Mouse (Mus musculus): ENCODE measurements around the gene Ooep. TPM values are rescaled to one million over a fixed set of nuclear protein-coding genes. Genes with fewer than 3 reads are reported as not detected.
"Not testable (repeated sequence)": the region's sequence is repeated elsewhere in the genome, so short reads cannot be mapped to it uniquely, and the experiment has no call there.

Ooep gene
- total RNA-seq, 2 experiments from 2014 or later: 0.21 to 0.29 TPM

DNA sequence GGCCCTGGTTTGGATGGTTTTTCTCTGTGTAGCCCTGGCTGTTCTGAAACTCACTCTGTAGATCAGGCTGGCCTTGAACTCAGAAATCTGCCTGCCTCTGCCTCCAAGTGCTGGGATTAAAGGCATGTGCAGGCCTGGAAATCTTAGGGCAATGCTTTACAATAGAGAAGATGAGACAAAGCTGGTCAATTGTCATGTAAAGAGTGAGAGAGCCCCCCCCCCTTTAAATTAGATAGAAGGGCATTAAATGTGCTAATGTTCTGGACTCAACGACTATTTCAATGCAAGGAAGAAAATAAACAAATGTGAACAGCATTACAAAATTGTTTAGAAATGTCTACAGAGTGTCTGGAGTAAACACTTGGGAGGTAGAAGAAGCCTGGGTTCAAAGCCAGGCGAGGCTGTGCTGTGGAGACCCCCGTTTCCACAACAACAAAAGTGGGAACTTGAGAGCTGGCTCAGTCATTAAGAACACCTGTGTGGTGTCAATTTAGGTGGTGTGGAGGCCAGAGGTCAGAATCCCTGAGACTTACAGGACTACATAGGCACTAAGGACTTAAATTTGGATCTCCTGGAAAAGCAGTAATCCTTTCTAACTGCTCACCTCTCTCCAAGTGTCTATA is 9.7 kb downstream of the Ooep start:
- DNase-seq (ENCODE audit: low spot score in 2 of 2): no peak

DNA sequence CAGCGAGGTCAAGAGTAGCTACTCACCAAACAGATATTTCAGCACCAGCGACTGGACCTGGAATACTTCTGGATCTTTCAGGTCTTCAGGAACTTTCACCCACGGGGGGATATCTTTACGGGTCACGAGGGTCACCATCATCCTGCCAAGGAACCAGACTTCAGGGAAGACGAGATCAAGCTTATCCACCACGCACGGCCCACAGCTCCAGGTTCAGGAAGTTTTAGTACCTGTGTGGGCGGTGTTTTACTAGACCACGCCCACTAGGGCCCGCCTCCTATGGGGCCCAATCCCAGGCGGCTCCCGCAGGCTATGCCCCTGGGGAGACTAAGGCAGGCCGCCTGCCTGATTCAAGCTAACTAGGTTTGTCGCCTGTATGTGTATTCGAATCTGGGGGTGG is 10.6 kb downstream of the Ooep start, which contains the start of gene Dppa5a:
TSS of gene Dppa5a (minus strand) at position 219 of the 400 bp plus-strand sequence.
- DNase-seq (ENCODE audit: low spot score in 2 of 2): not testable (repeated sequence)

DNA sequence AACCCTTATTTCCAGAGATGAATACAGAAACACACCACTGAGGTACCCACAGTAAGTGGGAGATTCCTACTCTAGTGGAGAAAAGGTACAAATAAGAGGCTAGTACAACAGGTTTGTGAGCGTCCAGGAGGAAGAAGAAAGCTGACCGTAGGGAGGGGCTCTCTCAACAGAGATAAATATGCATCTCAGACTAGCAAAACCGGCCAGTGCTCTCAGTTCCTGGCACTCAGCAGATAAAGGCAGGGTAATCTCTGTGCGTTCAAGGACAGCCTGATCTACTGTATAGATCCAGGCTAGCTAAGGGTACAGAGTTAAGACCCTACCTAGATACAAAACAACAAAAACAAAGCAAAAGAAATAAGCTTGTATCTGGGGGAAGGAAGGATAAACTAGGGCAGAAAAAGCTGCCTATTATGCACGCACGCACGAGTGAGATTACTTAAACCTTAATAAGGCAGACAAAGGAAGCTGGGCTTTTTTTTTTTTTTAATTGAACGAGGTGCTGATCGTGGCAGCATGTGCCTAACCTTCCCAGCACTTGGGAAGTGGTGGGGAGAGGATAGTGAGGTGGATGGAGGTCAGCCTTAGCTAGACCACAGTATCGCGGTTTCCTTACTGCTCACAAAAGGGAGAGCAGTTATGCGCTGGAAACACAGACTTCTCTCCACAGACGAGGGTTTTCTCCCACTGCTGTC is 12.5 kb downstream of the Ooep start:
- no peak for DNase-seq (ENCODE audit: low spot score in 2 of 2)

GRCm38 (mm10) chr9:78364701-78365100 is 13.8 kb downstream of the Ooep start:
- DNase-seq (ENCODE audit: low spot score in 2 of 2): no peak

- DNase-seq (ENCODE audit: low spot score in 2 of 2): no peak
Observed at GRCm38 (mm10) chr9:78363374-78363773, 15.2 kb downstream of the Ooep start.

DNA sequence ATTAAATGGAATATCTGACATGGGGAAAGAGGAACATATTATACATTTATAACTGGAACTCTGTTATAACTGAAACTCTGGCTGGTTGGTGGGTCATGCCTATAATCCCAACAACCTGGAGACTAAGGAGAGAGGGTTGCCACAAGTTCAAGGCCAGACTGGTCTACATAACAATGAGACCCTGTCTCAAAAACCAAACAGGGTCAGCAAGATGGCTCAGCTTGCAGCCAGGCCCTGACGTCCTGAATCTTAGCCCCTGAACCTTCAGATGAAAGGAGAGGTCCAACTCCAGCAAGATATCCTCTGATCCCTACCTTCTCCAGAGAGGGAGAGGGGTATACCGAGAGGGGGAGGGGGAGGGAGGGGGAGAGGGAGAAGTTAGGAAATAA is 18.0 kb downstream of the Ooep start:
- DNase-seq (ENCODE audit: low spot score in 2 of 2): no peak

DNA sequence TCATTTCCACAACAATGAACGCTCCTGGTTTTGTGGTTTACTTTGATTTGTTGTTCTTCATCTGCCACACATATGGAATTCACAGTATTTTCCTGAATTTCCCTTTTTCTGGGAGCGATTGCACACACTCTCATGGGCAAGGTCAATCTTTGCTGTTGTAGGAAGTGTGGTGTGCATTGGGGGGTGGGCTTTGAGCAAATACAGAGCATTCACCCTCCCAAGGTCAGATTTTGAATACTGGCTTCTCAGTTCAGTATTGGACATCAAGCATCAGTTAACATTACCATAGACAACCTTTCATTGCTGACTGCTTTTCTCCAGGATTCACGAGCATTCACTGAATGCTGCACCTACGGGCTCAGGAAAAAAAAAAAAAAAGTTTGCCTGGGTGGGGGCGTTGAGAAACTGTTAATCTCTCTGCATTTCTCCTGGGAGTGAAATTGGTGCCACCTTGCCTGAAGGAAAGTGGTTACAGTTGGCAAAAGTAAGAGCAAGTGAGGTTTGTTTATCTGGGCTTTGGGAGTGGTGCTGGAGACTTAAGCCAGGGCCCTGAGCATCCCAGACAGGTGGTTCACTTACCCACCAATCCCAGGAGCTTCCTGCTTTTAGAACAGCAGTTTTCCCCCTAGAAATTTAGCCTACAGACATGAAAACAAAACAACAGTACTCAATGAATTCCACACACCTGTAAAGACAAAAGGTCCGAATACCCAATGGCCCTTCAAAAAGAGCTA is 18.6 kb downstream of the Ooep start:
- no peak for DNase-seq (ENCODE audit: low spot score in 2 of 2)

- peak; percentile 17 to 46 for DNase-seq (ENCODE audit: low spot score in 2 of 2)
Observed at GRCm38 (mm10) chr9:78358053-78358452, 20.5 kb downstream of the Ooep start.

DNA sequence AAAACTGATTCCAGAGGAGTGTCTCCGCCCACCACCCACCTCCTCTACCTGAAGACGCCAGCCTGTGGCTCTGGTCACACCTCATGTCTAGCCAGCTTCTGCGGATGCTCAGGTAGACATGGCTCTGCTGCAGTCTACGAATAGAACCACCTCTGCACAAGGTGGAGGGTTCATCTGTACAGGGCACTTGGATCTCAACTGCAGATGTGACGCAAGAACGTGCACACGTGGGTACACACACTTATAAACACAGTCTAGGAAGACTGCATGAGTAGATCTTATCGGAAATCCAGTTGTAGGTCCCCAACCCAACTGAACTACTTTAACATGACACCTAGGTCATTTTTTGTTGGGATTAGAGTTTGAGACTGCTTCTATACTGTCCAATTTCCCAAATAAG is 22.9 kb downstream of the Ooep start, which contains the start of gene Gsta2:
TSS of gene Gsta2 (minus strand) at position 178 of the 400 bp plus-strand sequence.
- DNase-seq (ENCODE audit: low spot score in 2 of 2): no peak

DNA sequence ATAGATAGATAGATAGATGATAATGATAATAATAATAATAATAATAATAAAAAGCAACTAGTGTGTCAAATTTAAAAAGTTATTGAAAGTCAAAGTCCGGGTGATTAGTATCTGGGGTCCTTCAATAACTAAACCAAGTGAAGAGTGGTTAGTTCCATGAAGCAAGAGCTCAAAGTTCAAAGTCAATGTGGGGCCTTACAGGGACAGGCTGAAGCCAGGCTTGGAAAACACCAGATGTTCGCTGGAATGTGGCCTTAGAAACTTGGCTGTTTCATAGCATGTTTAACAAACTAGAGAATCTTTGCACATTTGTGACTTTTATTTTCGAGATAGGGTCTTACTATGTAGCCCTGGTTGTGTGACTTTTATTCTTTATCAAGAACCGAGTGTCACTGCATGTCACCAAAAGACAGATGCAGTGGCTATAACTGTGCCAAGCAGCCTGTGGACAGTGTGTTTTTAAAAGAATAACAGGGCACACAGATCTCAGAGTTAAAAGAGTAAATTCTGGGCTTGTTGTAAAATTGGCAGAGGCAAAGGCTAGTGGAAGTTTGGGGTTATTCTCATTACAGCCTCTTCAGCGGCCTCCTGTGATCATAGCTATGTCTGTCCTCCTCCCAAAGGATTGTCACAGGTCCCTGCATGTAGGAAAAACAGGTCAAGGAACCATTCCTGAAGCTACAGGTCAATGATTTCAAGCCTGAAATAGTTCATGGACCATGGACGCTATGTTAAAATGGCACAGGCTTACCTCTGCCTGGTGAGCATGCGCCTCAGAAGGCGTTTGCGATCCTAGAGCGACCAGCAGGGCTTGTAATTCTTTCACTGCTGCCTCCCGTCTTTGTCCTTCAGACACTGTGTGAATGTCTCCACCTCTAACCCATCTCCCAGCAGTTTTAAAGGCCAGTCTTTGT is 23.6 kb downstream of the Ooep start:
- no peak for DNase-seq (ENCODE audit: low spot score in 2 of 2)

DNA sequence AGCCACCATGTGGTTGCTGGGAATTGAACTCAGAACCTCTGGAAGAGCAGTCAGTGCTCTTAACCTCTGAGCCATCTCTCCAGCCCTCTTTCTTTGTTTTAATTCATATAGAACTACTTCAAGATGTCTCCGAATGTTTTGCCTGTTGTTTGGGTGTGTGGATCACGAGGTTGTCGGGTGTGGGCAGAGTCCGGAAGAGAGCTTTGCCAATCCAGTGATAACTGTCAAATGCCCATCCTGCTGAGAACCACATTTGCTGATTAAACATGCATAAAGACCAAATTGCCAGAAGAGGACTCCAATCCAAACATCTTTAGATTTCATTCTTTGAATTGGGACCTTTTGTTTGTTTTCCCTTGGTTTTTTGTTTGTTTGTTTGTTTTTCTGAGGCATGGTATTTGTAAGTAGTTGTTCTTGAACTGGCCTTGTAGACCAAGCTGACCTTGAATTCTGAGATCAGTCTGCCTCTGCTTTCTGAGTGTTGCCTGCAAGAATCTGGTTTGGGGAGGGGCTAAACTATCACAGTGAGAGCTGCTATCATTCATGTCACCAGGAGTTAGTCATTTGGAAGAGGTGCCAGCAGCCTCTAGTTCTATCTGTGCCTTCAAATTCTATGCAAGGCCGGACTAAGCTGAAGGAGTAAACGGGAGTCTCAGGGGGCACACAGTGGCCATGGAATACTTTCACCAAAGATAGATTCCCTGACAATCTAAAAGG is 26.9 kb downstream of the Ooep start:
- no peak for DNase-seq (ENCODE audit: low spot score in 2 of 2)

DNA sequence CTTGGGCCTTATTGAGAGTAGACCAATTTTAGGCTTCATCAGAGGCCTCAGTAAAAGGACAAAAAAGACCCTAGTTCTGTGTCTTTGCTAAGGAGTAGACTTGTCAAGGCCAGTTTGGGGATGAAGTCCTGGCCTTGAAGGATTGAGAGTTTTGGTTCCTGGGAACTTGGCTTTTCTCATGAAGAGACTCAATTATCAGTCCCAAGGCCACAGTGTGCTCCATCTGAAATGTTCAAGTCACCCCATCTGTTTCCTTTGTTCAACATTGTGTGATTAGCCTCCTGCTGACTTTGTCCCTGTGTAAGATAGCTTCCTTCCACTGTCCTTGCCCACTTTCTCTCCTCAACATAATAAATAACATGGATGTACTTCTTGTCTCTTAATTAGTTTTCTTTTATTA is 28.5 kb downstream of the Ooep start:
- DNase-seq (ENCODE audit: low spot score in 2 of 2): not testable (repeated sequence)

DNA sequence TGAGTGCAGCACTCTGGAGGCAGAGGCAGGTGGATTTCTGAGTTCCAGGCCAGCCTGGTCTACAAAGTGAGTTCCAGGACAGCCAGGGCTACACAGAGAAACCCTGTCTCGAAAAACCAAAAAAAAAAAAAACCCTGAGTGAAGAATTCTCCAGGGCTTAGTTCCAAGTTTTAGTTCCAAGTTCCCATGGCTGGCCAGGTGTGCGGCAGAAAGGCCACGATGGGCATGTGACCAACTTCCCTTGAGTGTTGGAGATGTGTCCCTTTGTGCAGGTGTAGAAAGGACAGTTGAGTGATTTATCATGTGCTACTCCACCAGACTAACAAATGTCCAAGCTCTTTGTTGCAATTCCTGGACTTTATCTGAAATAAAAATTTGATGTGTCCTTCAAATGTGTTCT is 29.4 kb downstream of the Ooep start:
- not testable (repeated sequence) for DNase-seq (ENCODE audit: low spot score in 2 of 2)

DNA sequence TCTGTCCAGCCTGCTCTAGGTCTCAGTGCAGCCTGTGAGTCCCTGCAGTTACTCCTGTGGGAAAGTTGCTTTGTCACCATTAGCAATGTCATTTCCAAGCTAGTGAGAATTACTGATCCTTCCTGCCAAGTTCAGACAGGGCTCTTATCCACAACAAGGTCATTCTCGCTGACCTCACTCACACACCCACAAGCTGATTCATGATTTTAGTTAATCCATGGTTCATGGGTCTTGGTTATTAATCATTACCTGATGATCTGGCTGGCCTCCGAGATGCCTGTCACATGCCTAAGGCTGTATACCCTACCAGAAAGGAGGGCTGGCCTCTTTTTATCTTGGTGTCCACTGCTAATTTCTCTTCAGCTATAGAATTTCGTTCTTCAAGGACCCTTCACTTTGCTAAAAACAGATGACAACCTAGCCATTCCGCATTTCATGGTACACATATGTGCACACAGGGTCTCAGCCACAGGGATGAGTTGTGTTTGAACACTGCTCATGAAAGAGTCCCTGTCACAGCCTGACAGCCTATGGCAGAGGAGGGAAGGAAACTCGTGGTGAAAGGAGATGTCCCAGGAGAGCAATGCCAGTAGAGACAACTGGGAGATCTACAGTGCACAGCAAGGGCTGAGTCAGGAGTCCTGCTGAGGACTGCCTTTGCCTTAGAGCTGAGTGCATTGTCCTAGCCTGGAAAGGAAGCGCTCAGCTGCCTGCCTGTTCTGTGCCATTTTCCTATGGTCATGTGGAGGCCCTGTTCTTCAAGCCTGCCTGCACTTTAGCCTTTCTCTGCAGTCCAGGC is 30.1 kb downstream of the Ooep start:
- DNase-seq (ENCODE audit: low spot score in 2 of 2): not testable (repeated sequence)

DNA sequence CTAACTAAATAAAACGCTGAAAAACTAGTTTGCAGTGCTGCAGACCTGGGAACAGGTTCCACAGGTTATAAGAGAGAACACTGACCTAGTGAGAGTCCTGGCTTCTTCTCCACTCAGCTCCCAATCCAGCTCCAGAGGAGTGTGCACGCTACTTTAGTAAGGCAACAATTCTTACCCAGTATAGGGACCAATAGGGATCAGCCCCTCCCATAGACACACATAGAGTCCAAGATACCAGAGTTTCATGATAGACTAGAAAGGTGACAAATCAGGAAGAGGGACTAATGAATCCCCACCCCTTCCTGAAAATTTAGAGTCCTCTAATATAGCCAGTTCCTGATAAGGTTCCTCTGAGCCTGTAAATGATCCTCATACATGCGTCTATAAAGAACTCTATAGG is 31.5 kb downstream of the Ooep start:
- no peak for DNase-seq (ENCODE audit: low spot score in 2 of 2)

DNA sequence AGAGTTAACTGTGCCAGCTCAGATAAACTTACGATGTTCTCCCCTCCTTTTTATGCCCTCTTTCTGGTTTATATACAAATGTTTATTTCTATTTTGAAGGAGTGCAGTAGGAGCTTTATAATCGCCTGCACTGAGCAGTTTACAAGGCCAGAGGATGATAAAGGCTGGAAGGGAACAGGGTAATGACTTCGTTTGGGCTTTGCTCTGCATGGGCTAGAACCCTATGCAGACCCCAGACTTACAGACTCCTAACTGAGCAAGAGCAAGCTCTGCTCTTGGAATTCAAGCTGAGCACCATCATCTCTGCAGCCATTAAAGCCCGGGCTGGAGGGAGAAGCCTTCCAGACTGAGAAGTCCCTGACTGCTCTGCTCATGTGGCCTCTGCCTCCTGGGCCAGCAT is 33.3 kb downstream of the Ooep start:
- DNase-seq (ENCODE audit: low spot score in 2 of 2): not testable (repeated sequence)

GRCm38 (mm10) chr9:78343055-78343454 is 35.5 kb downstream of the Ooep start:
- DNase-seq (ENCODE audit: low spot score in 2 of 2): not testable (repeated sequence)

DNA sequence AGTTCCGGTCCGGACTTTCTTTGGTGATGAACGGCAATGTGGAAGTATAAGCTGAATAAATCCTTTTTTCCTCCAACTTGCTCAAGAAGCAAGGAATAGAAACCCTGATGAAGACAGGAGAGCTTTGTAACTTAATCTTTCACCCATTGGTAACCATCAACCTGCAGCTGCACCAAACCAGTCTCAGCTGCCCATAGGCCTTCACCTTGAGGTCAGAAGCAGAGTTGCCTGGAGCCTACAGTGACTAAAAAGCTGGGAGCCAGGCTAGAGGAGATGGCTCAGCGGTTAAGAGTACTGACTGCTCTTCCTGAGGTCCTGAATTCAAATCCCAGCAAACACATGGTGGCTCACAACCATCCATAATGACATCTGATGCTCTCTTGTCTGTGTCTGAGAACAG is 36.0 kb downstream of the Ooep start:
- not testable (repeated sequence) for DNase-seq (ENCODE audit: low spot score in 2 of 2)

DNA sequence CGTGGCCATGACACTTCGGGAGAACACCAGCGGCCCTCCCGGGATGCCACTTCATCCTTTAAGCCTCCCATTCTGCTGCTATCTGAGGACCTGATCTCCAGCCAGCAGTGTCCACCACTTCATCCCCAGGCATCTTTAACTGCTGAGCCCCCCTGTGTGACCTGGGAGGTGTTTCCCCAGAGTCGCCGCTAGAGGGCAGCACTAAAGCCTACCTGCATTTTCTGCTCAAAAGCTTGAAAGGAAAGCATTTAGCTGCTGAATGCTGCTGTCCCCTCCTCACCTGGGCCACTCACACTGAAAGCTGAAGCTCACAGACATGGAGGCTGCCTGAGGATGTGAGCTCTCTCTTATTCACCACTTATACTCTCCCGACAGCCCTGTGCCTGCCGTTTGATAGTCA is 38.2 kb downstream of the Ooep start:
- peak; percentile 16 to 37 for DNase-seq (ENCODE audit: low spot score in 2 of 2)

DNA sequence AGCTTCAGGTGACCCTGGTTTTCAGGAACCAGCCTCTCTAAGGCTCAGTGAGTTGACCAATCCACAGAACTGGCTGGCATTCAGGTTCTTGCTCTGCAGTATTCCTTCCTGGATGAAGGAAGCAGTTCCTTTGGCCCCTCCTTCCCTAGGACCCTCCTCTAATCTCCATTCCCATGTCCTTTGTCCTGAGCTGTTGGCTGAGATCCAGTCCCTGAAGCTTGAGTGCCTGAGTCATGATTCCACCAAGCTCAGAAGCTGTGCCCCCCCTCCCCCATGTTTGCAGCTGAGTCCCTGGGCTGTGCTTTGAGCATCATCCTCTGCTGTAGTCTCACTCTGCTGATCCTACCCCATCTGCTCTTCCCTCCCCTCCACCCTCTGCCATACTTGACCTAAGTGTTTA is 41.5 kb downstream of the Ooep start:
- not testable (repeated sequence) for DNase-seq (ENCODE audit: low spot score in 2 of 2)
